Mouse (Mus musculus): ENCODE data around the gene Pram1.

The Pram1 gene

GRCm38 (mm10) chr17:33669681-33670080 is 31.8 kb downstream of the Pram1 start:
- DNase-seq: no peak

DNA sequence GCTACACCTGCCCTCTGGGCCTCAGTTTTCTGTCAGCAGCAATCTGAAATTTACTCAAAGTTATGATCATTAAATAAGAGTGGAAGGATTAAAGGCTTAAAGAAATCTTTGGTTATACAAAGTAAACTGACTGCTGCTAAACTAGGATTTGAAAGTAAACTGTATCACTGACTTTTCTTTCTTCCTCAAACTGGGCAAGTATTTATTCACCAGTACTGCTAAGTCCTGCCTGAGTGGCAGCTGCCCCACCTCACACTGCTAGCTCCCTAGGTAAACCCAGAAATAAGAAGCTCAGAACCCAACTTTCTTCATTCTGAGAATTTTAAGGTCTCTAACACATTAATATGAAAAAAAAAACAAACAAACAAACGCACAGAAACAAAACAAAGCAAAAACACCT is 36.0 kb downstream of the Pram1 start:
- DNase-seq: no peak

- no peak for DNase-seq
These were observed 37.6 kb downstream of the Pram1 start for GRCm38 (mm10) chr17:33675452-33675851.

- DNase-seq: no peak
These were observed 38.2 kb downstream of the Pram1 start for GRCm38 (mm10) chr17:33676086-33676485.

- DNase-seq: no peak
These were observed 40.9 kb downstream of the Pram1 start for GRCm38 (mm10) chr17:33678771-33679170.

DNA sequence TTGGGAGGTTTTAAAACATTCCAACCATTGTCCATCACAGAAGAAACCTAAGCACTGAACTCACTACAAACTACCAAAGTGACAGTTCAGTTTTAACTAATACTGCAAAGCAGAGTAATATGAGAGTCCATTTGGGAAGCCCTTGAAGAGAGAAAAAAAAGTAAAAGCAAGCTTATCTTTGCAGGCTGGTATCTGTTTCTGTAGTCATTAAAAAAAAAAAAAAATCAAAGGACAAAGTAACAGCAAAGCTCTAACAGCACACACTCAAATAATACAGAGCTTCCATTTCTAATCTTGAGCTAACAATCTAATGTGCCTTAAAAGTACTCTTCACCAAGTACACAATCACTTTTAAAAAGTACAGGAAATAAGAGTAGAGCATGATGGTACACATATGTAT is 43.9 kb downstream of the Pram1 start:
- no peak for DNase-seq

DNA sequence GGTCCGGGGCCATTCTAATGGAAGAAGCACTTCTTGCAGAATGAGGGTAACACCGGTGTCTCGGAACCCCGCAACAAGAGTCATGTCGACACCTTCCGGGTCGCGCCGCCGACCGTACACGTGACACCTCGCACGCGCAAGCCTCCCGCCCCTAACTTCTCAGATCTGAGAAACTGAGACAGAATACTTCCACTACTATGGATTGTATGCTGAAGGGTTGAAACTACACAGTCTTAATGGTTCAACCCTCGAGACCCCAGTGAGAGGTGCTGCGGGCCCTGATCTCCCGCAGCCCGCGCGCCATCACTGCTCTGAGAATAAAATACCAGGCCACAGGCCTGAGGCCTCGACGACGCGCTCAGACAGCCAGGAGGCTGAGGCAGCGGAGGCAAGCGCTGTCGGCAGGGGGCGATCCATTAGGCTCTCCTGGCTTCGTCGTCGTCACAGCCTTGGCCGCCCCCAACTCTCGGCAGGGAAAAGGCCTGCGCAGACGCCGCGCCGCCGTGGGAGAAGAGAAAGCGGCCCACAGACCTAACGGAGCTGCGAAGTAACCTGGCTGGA is 46.9 kb downstream of the Pram1 start:
- DNase-seq: peak; percentile 77 to 78

GRCm38 (mm10) chr17:33685249-33685653 is 47.4 kb downstream of the Pram1 start:
- peak; percentile 99 for DNase-seq

GRCm38 (mm10) chr17:33686760-33687159 is 48.9 kb downstream of the Pram1 start, which contains the start of gene Hnrnpm:
Hnrnpm (minus strand) TSS chr17:33686860.
- DNase-seq: no peak
